Mouse (Mus musculus) megakaryocyte, embryonic 14.5 days (primary cell): ENCODE results near the gene Gm14137.

Experiments used
- FLI1 ChIP-seq: IDR thresholded peaks from 2 replicates; pipeline ENCODE4 v1.6.1; 2012; ENCODE audit warnings: low read length, inconsistent platforms, mixed read lengths
- GATA1 ChIP-seq: IDR thresholded peaks from 3 replicates; pipeline ENCODE4 v1.6.1; 2012; ENCODE audit warnings: mixed read lengths, low read length, inconsistent platforms, borderline replicate concordance

DNA sequence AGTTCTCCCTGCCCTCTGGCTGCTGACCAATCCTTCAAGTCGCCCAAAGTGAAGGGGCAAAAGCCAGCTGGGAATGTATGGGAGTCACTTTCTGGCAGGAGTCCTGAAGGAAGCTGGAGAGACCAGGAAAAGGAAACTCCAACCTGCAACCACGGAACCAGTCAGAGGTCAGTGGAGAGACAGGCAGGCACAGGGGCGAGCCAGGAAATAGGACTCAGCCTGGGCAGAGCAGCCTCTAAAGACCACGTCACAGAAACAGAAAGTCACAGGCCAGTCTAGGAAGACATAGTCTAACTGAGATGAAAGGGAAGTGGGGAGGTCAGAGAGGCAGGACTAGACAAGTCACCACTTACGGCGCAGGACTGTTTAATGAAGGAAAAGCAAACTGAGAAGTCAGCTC, 1.3 kb downstream of the Gm14137 start:
- TF ChIP-seq FLI1 (no peak), GATA1 (no peak)
